In genomic region chr11:90109681-90110111, GRCm38 (mm10) we compare ENCODE assay signal across 15 mouse cellular contexts.
DNase-seq lines count a peak whose midpoint lies in the region; ATAC-seq lines count a peak whose summit lies in the region.
"Had no signal": no experiment of that assay in that cellular context is flagged by ENCODE, and none has a peak within 500 bp of the region (broad histone marks: within the 10 kb centered on the region; RNA-seq: fewer than 3 reads in every experiment).

No protein-coding gene starts in this region.

- no peak overlapping the region for H3K4me3 ChIP-seq in neural tube, embryonic 11.5 days (ENCODE audit: low read depth, low read length)
- H3K4me3 ChIP-seq in forebrain, embryonic 15.5 days, result no peak overlapping the region
- H3K4me3 ChIP-seq in midbrain, embryonic 13.5 days (replicated peaks), result no peak overlapping the region
- H3K4me3 ChIP-seq: gastrocnemius, adult 2 months; heart, embryonic 10.5 days; limb, embryonic 12.5 days had no signal

- ATAC-seq in neural tube, embryonic 11.5 days (ENCODE audit: insufficient read depth, low FRiP score, low TSS enrichment), result peak; percentile 83
- ATAC-seq in forebrain, embryonic 15.5 days (replicated peaks), result peak; percentile 43; the same call in 1 of the 2 replicates
- peak; percentile 50; the same call in 1 of the 2 replicates for ATAC-seq in midbrain, embryonic 13.5 days

- H3K9ac ChIP-seq in neural tube, embryonic 11.5 days (ENCODE audit: low read length), result no peak overlapping the region
- H3K9ac ChIP-seq in forebrain, embryonic 15.5 days (replicated peaks), result no peak overlapping the region
- H3K9ac ChIP-seq in midbrain, embryonic 13.5 days (replicated peaks), result no peak overlapping the region
- H3K9ac ChIP-seq: limb, embryonic 12.5 days had no signal

- no peak overlapping the region for H3K4me2 ChIP-seq in neural tube, embryonic 11.5 days (ENCODE audit: low read depth)
- H3K4me2 ChIP-seq in forebrain, embryonic 15.5 days (replicated peaks), result no peak overlapping the region
- H3K4me2 ChIP-seq in midbrain, embryonic 13.5 days (replicated peaks), result no peak overlapping the region
- H3K4me2 ChIP-seq: limb, embryonic 12.5 days had no signal

- 0 out of 2 replicates have a peak overlapping the region, but pooled peaks have one; percentile 23 for H3K27ac ChIP-seq in neural tube, embryonic 11.5 days (ENCODE audit: low read depth, low read length)
- H3K27ac ChIP-seq in forebrain, embryonic 15.5 days (replicated peaks), result no peak overlapping the region; the same call in 1 of the 2 replicates
- H3K27ac ChIP-seq in midbrain, embryonic 13.5 days, result no peak overlapping the region
- H3K27ac ChIP-seq: heart, embryonic 10.5 days; limb, embryonic 12.5 days; macrophage had no signal

- H3K9me3 ChIP-seq in neural tube, embryonic 11.5 days (ENCODE audit: control insufficient read depth, low read length), result no peaks in the 10 kb centered on the region
- no peaks in the 10 kb centered on the region for H3K9me3 ChIP-seq in forebrain, embryonic 15.5 days
- no peaks in the 10 kb centered on the region for H3K9me3 ChIP-seq in midbrain, embryonic 13.5 days
- H3K9me3 ChIP-seq: heart, embryonic 10.5 days; limb, embryonic 12.5 days had no signal

- peak; percentile 53 for DNase-seq in neural tube, embryonic 11.5 days (ENCODE audit: low spot score)
- DNase-seq in neural tube, embryonic 10.5 days (ENCODE audit: extremely low spot score, low spot score), result no peak
- DNase-seq in cerebellum, postnatal 36 days, result no peak
- DNase-seq in right cerebral cortex, postnatal 10 days (ENCODE audit: low spot score in 2 of 2), result no peak
- DNase-seq in layer of hippocampus, adult 11-12 months (ENCODE audit: low spot score), result no peak
- DNase-seq in kidney, adult 8-10 months, result no peak
- DNase-seq: B cell, adult 2 months; cerebellum, postnatal 25 days; gastrocnemius, adult 2 months; right cerebral cortex, adult 18-20 months had no signal

- no peaks in the 10 kb centered on the region for H3K27me3 ChIP-seq in neural tube, embryonic 11.5 days (ENCODE audit: control insufficient read depth, insufficient read depth, low read length)
- H3K27me3 ChIP-seq in forebrain, embryonic 15.5 days, result no peaks in the 10 kb centered on the region
- peaks cover 7% of the 10 kb centered on the region; the same call in 1 of the 2 replicates for H3K27me3 ChIP-seq in midbrain, embryonic 13.5 days
- H3K27me3 ChIP-seq: limb, embryonic 12.5 days had no signal

- 33% methylated on average over 2 of the region's 2 CpGs for WGBS in neural tube, embryonic 11.5 days
- WGBS in forebrain, embryonic 15.5 days, result 1% methylated on average over 2 of the region's 2 CpGs
- 2% methylated on average over 2 of the region's 2 CpGs for WGBS in midbrain, embryonic 13.5 days

- no peaks in the 10 kb centered on the region for H3K36me3 ChIP-seq in neural tube, embryonic 11.5 days (ENCODE audit: control insufficient read depth, insufficient read depth, low read length)
- no peaks in the 10 kb centered on the region for H3K36me3 ChIP-seq in forebrain, embryonic 15.5 days
- no peaks in the 10 kb centered on the region for H3K36me3 ChIP-seq in midbrain, embryonic 13.5 days
- H3K36me3 ChIP-seq: heart, embryonic 10.5 days; limb, embryonic 12.5 days had no signal

- no peaks in the 10 kb centered on the region; the same call in 1 of the 2 replicates for H3K4me1 ChIP-seq in neural tube, embryonic 11.5 days (ENCODE audit: control insufficient read depth, insufficient read depth, low read length)
- peaks cover 13% of the 10 kb centered on the region for H3K4me1 ChIP-seq in forebrain, embryonic 15.5 days
- peaks cover 14% of the 10 kb centered on the region for H3K4me1 ChIP-seq in midbrain, embryonic 13.5 days (replicated peaks)
